Mouse (Mus musculus): ENCODE data around the gene Stbd1.
A peak's percentile ranks its signal among the peaks of the same experiment; 100 is the strongest.

The Stbd1 gene

DNA sequence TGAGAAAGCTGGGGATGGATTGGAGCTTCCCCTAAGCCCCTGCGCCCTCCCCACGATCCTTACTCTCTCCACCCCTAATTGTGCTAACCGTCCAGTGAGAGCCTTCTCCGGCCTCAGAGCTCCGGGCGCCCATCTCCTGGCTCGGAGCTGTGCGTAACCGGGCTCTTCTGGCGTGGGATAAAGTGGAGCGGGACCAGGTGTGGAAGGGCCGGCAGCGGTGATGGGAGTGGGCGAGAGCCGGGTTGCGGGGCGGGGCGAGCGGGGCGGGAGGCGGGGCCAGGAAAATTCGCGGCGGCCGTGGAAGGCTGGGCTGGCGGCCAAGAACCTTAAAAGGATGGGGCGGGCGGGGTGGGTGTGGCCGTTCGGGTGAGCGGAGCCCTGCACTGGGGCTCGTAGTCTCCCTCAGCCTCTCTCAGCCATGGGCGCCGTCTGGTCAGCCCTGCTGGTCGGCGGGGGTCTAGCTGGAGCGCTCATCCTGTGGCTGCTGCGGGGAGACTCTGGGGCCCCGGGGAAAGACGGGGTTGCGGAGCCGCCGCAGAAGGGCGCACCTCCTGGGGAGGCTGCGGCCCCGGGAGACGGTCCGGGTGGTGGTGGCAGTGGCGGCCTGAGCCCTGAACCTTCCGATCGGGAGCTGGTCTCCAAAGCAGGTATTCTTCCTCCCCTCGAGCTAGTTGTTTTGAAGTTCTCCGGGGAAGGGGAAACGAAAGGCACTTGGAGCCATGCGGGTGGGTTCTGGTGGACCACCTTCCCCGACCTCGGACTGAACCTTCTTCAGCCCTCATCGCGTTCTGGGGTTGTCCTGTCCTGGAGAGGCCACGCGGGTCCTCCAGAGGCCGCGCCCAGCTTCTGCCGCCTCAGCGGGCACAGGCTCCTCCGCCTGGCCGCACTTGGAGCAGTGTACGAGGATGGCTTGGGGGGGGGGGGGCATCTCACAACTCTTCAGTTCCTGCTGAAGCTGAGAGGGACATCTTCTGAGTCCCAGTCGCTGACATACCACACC is at the start of gene Stbd1:
Gene Stbd1, plus strand, starts transcription at position 351 of the 1,000 bp plus-strand sequence.
- peak; percentile 78 for DNase-seq (ENCODE audit: low read depth)

DNA sequence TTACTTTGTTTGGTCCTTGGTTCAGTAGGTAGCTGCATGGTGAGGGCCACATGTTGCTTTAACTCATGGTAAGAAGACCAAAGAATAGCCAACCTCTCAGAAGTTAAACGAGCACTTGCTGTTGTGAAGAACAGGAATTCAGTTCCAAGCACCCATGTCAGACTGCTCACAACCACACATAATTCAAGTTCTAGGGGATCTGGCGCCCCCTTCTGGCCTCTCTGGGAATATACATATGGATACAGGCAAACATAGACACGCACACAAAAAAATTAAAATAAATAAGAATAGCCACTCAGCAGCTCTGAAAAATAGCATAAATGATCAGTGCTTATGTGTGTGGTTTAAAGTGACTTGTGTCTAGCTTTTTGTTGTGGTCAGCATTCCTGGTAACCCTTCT is 48.9 kb upstream of the Stbd1 start:
- DNase-seq (ENCODE audit: low read depth), result peak; percentile 9

DNA sequence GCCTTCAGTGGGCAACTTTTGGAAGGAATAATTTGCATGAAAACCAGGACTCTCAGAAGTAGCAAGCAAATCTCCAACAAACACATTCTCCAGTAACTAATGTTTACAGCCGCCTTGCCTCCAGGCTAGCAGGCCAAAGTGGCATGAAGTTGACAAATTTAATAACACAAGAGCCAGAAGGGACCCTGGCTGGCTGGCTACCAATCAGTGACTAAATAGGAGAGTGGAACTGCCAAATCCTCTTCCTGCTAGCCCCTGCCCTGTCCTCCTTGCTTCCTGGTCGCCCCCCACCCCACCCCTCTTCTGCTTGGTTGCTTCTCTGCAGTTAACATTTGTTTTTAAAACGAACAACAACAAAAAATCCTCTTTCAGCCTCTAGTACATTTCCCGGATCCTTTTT is 48.4 kb upstream of the Stbd1 start:
- DNase-seq (ENCODE audit: low read depth), result no peak

DNA sequence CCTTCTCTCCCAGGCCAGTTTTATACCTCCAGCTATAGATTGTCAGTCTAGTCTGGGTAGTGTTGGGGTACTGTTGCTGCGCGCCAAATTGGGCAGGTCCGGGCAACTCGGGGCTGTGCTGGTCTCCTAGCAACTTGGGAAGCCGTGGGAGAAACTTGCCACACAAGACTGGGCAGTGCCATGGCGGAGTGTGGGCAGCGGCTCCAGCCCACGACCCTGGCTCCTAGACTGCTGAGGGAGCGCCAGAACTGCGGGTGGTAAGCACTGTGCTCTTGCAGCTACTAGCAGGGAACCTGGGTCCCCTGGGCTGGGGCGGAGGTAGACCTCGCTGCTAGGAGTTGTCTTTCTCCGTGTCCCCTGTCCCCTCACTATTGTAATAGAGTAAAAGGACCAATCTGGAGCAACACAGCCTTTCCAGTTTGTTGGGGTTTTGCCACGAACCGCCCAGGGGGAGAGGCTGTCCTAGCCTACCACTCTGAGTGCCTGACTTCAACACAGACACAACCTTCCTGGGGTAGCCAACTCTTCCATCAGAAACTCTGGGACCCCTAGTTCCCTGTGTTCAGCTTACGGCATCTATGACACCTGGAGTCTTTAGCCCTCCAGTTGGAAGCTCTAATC is 47.8 kb upstream of the Stbd1 start, which contains the start of gene Fam47e:
Gene Fam47e, plus strand, starts transcription at position 179 of the 621 bp plus-strand sequence.
- no peak for DNase-seq (ENCODE audit: low read depth)

DNA sequence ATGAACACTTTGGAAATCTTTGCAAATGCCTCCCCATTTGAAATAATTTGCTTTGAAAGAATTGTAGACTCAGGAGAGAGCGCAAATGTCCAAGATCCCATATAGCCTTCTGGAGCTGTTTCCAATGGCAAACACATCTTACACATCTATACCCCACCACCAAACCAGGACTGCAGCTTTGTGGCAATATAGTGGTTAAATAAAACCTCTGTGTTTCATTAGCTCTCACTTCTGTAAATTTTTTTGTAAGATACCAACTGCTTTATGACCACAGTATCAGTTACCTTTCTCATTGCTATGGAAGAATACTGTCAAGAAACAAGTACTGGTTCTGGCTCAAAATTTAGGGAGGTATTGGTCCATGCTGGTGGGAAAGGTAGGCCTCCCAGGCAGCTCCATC is 46.9 kb upstream of the Stbd1 start:
- DNase-seq (ENCODE audit: low read depth), result no peak

DNA sequence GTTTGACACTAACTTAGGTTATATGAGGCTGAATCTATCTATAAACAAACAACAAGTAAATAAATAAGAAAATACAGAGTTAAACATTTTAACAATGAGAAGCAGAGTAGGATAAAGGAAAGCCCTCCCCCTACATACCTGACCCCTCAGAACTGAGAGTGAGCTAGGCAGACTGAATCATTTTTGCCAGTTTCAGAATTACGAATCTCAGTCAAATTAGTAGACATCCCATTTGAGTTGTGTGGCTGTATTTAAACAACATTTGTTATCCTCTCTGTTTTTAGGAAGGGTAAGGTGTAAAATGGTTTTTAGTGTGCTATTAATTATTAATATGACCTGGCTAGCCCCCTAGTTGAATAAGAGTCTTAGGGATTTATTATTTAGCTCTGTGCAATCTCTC is 45.3 kb upstream of the Stbd1 start:
- no peak for DNase-seq (ENCODE audit: low read depth)

DNA sequence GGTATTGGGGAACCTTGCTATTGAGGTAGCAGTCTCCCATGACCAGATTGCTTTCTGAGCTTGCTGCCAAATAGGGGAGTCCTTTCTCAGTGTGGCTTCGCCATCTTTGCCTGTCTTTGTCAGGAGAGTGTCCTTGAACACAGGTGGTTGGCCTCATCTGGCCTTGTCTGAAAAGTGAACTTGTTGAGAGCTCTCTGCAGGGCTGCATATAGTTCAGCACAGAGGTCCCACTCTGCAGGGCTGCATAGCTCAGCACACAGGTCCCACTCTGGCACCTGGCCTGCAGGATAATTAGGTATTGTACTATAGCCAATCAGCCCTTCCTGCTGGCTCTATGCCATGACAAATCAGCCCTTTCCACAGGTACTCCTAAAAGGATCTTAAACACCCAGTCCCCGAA is 42.6 kb upstream of the Stbd1 start:
- no peak for DNase-seq (ENCODE audit: low read depth)

DNA sequence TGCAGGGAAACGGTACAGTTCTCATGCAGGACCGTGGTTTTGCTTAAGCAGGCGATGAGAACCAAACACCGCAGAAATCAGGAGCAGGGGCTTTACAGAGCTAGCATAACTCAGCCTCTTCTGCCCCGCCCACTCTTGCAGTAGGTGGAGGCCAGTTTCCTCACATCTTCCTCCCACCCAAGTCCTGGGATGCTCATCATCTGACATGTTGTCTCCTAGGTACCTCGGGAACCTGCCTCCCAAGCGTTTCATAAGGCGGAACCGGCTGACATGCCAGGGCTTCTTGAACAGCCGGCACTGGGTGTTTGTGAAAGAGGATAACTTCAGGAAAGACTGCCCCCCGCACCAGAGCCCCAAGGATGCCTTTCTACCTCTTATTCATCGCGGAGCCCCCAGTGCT is 40.8 kb upstream of the Stbd1 start:
- no peak for DNase-seq (ENCODE audit: low read depth)

DNA sequence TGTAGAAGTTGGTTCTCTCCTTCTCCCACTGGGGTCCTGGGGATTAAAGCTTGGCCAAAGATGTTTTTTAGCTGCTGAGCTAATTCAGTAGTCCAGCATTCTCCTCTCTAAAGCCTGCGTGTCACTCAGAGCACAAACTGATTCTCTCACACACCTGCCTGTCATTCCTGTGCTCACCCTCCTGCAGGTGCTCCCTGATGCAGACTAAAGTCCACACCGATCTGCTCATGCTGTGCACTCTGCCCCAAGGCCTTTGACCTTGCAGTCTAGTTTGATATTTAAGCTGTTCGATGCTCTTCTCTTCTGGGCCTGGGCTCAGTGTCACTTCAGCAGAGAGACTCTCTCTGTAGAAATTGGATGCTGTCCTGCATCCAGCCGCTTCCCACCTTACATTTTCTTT is 31.6 kb upstream of the Stbd1 start:
- no peak for DNase-seq (ENCODE audit: low read depth)

DNA sequence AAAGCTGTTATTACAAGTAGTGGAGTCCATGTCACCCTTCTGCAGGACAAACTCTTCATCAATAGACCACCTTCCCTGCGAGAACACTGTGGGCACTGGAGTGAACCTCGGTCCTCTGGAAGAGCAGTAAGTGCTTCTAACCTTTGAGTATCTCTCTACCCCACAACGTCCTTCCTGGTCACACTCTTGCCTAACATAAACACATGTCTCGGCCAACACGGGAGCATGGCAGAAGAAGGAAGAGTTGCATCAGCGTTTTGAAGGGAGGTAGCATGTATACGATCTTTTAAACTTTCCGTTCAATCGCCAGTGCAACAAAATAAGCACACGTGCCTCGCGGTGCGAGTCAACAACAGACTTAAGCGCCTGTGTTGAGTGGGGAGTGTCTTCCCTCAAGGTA is 23.3 kb upstream of the Stbd1 start:
- DNase-seq (ENCODE audit: low read depth), result no peak

DNA sequence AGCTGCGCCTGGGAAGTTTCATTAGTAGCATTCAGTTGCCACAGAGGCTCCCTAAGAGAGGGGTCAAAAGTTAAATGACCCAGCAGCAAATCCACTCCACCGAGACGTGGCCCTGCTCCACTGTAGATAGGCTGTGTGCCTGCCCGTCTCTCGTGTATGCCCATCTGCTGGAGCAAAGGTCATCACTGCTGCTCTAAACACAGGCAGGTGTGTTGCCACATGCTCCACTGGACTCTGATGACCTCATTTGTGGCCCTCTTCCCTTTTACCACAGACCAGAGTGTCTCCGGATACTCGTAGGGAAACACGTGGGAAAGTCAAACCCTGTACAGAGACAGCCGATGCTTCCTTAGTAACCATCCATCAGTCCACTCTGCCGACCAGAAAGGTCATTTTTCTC is 16.9 kb upstream of the Stbd1 start:
- no peak for DNase-seq (ENCODE audit: low read depth)

DNA sequence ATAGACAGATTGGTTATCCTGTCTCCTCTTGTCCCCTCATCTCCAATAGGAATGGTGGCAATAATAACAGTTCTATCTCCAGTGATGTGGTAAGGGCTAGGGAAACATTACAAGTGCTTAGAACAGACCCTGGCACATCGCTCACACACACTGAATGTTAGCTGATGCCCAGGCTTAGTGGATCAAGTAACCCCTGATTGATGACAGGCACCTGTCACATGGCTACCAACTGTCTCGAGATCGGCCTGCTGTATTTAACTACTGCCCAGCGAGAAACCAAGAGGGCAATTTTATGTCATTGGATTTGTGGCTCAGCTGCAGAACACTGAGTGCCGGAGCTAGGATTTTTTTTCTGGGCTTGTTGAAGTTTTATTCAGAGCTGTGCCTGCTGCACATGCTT is 7.8 kb upstream of the Stbd1 start:
- no peak for DNase-seq (ENCODE audit: low read depth)

DNA sequence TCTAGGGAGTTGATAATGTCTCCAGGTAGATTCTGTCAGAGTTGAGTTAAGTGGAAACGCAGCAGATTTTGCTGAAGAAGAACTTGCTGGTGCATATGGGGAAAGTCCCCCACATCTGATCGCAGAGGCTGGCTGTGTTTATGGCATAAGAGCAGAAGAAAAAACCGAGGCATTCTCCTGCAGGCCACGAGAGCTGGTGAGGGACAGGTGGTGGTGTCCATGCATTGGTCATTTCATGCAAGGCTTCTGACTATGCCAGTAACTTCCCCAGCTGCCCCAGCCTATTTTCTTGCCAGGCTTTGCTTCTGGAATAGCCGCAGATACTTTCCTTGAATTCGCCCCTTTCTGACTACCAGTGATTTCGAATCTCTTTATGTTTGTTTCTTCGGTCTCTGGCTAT is 6.0 kb upstream of the Stbd1 start:
- DNase-seq (ENCODE audit: low read depth), result no peak

DNA sequence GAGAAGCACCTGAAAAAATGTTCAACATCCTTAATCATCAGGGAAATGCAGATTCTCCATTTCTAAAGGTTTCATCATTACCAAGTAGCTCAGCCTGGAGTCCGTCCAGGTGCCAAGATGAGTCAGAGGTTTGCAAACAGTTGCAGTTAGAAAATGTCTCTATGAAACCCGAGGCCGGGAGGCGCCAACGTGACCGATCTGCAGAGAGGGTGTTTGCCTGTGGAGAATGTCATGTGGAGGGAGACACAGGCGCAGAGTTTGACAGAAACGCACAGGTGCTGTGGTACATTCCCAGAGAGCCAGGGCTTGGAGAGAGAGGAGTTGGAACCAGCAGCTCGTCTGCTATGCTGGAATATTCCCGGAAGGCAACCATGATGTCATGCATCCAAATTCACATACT is 3.8 kb upstream of the Stbd1 start:
- peak; percentile 79 for DNase-seq (ENCODE audit: low read depth)

DNA sequence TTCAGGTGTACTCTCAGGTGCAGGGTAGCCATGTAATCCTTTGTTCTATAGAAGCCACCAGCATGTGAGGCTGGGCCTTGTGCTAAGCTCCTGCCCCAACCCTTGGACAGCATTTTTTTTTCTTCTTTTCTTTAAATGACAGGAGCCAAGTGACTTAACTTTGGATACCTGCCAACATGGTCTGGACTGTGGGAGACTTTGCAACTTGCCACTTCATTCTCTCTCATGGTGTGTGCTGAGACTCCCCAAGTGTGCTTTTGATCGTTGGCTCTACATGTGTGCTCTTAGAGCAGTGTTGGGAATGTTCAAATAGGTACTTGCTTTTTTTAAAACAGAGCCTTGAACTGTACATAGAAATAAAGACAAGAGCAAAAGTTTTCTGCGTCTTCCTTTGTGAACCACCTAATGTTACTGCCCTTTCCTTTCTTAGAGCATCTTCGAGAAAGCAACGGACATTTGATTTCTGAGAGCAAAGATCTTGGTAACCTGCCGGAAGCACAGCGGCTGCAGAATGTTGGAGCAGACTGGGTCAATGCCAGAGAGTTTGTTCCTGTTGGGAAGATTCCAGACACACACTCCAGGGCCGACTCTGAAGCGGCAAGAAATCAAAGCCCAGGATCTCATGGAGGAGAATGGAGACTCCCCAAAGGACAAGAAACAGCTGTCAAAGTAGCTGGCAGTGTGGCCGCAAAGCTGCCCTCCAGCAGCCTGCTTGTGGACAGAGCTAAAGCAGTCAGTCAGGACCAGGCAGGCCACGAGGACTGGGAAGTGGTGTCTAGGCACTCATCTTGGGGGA is 1.8 kb downstream of the Stbd1 start:
- DNase-seq (ENCODE audit: low read depth), result no peak

DNA sequence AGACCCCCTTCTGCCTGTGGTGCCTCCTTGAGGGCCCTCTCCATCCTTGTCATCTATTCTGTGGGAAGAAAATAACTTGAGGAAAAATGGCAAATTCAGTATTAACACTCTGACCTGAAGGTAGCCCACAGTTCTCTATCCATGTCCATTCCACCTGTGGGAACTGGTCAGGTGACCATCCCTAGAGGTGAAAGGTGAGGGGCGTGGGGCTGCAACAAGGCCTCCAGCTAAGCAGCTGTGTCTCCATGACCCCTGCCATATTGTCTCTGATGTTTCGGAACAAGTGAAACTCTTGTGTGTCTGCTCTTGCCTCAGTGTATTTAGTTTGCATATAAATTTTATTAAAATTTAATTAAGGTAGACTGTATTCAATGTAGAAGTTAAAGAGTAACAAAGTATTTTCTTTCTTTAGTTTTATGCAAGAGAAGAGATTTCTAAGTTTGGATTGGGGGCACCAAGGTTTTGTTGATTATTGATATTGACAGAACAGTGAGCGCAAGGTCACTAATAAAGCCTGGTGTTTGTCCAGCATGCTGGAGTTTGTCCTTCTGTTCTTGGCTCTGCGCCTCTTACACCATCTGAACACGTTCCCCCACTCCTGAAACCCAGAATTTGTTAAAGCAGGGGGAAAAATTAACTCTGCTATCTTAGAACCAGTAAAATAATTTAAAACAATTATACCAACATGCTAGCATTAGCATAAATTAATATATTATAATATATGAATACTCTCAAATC is 4.8 kb downstream of the Stbd1 start:
- DNase-seq (ENCODE audit: low read depth), result no peak

DNA sequence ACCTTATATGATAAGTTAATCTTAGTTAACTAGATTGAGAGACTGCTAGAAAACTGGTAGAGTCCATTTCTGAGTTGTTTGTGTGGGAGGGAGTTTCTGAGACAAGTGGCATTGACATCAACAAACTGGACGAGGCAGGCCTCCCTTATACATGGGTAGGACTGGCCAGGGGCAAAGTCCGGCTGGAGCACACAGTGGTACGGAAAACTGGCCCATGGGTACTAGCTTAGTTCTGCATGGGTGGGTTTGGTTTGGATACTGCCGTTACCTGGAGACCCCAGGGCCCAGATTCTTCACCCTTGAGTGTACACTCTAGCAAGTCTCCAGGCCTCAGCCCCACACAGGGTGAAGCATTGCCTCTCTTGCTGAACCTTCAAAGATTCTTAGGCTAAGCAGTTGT is 9.9 kb downstream of the Stbd1 start:
- no peak for DNase-seq (ENCODE audit: low read depth)

DNA sequence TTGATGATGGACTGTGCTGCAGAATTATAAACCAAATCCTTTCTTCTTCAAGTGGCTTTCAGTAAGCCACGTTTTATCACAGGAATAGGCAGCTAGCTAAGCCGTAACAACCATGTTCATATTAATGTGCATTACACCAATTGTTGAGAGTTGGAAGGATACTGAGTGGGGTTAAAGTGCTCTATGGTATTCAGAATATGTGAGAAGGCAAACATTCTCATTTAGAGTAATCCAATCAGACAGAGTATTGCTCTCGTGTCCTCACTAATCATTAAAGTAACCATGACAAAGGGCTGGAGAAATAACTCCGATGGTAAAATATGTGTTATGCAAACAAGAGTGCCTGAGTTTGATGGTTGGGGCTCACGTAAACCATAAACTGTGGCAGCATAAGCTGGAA is 19.0 kb downstream of the Stbd1 start:
- DNase-seq (ENCODE audit: low read depth), result no peak

DNA sequence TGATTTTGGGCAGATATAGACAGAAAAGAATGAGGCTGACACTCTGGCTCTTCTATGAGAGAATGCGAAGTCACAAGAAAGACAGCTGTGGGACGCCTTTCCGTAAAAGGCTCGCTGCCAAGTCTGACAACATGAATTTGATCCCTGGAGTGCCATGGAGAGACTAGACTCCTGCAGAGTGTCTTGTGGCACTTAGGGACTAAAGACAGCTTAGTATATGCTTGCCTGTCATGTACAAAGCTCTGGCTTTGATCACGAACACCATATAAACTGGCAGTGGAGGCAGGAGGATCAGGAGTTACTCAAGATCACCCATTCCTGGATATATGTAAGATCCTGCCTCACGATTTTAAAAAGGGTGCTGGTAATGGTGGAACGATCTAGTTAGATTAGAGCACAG is 25.1 kb downstream of the Stbd1 start:
- no peak for DNase-seq (ENCODE audit: low read depth)

DNA sequence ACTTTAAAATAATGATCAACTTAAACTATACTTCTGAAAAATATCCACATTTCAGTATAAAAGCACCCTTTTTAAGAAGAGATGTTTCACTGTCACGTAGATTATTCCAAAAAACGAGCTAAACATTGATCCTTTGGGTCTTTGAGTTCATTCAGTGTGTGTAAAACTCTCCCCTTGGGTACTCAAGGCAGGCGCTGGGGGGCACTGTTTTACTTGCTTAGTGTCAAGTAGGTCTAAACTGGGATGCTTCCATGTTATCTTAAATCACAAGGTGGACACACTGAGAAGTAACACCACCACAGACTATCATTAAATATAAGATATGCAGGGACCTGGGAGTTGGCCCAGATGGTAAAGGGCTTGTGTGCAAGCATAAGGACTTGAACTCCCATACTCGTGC is 30.7 kb downstream of the Stbd1 start:
- DNase-seq (ENCODE audit: low read depth), result peak; percentile 17

DNA sequence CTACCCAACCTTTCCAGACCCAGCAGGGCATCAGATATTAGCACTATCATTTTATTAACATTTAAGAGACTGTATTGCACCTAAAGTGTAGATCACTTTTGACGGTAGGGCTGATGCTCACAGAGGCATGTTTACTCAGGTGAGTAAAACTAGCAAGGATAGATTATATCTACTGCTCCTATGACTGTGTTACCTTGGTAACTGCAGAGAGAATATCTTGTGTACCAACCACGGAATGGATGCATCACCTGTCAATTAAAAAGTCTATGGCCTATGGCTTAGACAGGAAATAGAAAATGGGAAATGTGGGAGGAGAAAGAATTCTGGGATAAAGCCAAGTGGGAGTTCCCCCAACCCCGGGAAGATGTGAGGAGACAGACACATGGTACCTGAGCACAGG is 32.1 kb downstream of the Stbd1 start:
- DNase-seq (ENCODE audit: low read depth), result no peak

DNA sequence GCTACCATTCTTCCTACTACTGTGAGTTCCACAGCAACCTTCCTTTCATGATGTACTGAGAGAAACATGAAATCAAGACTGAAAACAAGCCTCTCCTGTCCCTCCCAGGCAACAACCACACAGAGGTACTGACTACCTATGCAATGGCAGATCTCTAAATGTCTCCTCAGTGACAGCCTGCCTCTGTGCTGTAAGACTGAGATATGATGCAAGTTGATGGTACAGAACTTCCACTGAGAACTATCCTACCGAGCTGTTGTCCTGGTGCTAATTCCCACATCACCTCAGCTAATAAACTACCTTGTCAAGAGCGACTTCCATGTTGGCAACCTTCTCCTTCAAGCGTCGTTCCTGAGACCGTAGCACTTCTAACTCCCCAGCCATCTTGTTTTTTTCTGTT is 33.0 kb downstream of the Stbd1 start:
- no peak for DNase-seq (ENCODE audit: low read depth)

Measured in NIH3T3 (cell line).